Mouse (Mus musculus) heart, embryonic 11.5 days (tissue): ENCODE data around the gene Tubb5. TPM values are rescaled to one million over a fixed set of nuclear protein-coding genes. Genes with fewer than 3 reads are reported as not detected.

Experiments used
- ATAC-seq: fragments of 200-750 bp; cut with Nextera tagmentation; replicated peaks from 2 replicates; pipeline ENCODE4 v1.8.0; 2017; ENCODE audit warnings: moderate library complexity; ENCODE audit not compliant: insufficient number of reproducible peaks, low FRiP score, low TSS enrichment
- H3K27ac ChIP-seq: fragments of 300-500 bp; sonication (generic); 2 replicates; pipeline ENCODE4 v1.5.1; 2014; ENCODE audit warnings: mild to moderate bottlenecking, low read depth, low read length
- H3K27me3 ChIP-seq: fragments of 300-500 bp; sonication (generic); 2 replicates; pipeline ENCODE4 v1.6.1; 2014; ENCODE audit warnings: mild to moderate bottlenecking, low read length, mixed read lengths; ENCODE audit not compliant: control insufficient read depth, insufficient read depth
- H3K36me3 ChIP-seq: fragments of 300-500 bp; sonication (generic); 2 replicates; pipeline ENCODE4 v1.6.1; 2014; ENCODE audit warnings: mild to moderate bottlenecking, low read length, moderate library complexity, mixed read lengths; ENCODE audit not compliant: control insufficient read depth, insufficient read depth
- H3K4me1 ChIP-seq: fragments of 300-500 bp; sonication (generic); 2 replicates; pipeline ENCODE4 v1.6.1; 2014; ENCODE audit warnings: low read length; ENCODE audit not compliant: control insufficient read depth, insufficient read depth
- H3K4me2 ChIP-seq: fragments of 300-500 bp; sonication (generic); 2 replicates; pipeline ENCODE4 v1.6.1; 2014; ENCODE audit warnings: mild to moderate bottlenecking, moderate library complexity
- H3K4me3 ChIP-seq: fragments of 300-500 bp; sonication (generic); 2 replicates; pipeline ENCODE4 v1.5.1; 2014; ENCODE audit warnings: low read depth, low read length
- H3K9ac ChIP-seq: fragments of 300-500 bp; sonication (generic); 2 replicates; pipeline ENCODE4 v1.6.1; 2014; ENCODE audit warnings: mild to moderate bottlenecking, low read depth, low read length, moderate library complexity
- H3K9me3 ChIP-seq: fragments of 300-500 bp; sonication (generic); replicated peaks from 2 replicates; pipeline ENCODE4 v1.6.1; 2016; ENCODE audit warnings: low read length; ENCODE audit not compliant: control insufficient read depth
- WGBS: fragments of 180-500 bp; shearing (Covaris S2); extraction: QIAGEN DNeasy Blood & Tissue Kit; methylation state at CpG from one replicate; pipeline ENCODE4 v1.1.7; 2014; ENCODE audit not compliant: insufficient replicate concordance; 5-methylcytosine and 5-hydroxymethylcytosine counted together
- polyA plus RNA-seq: library from polyadenylated mRNA; unstranded; fragments of >200 nt; fragmentation: Nextera tagmentation; extraction: Ambion mirVana; gene quantifications from 2 replicates; pipeline ENCODE4 v1.2.1, GENCODE M21; 2014

Gene Tubb5
- polyA plus RNA-seq, 1 experiment from 2014 or later = 931 TPM

DNA sequence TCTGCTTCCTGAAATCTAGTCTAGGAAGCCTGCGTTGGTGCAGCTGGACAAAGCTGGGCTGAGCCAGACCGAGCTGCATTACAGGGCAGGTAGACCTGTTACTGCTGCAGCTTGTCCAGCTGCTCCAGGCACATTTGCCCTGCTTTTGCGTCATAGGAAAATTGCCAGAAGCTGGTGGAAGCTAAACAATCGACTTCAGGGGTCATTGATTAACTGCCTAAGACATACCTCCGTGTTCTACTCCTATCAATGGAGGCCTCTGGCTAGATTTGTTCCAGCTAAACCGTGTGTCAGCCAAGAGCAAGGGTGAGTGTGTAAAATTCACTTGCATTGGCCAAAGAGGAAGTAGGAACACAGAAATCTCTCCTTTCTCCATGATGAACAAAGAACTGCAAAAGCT, 23.4 kb downstream of the Tubb5 start:
- Histone ChIP-seq H3K36me3 (no peaks in the 10 kb centered on the region), H3K9me3 (no peaks in the 10 kb centered on the region), H3K27me3 (no peaks in the 10 kb centered on the region), H3K4me2 (no peak overlapping the region), H3K4me1 (peaks cover 38% of the 10 kb centered on the region), H3K27ac (peak overlapping the region; percentile 58; the same call in 1 of the 2 replicates), H3K9ac (no peak overlapping the region), H3K4me3 (no peak overlapping the region)
- ATAC-seq = no peak
- WGBS = 62% methylated on average over 6 of the region's 6 CpGs

GRCm38 (mm10) chr17:35813653-35814052, 24.5 kb downstream of the Tubb5 start:
- no peaks in the 10 kb centered on the region for H3K36me3 ChIP-seq
- H3K4me1 ChIP-seq = peaks cover 38% of the 10 kb centered on the region
- 0 out of 2 replicates have a peak, but pooled peaks have one; percentile 20 for ATAC-seq
- H3K9me3 ChIP-seq = no peaks in the 10 kb centered on the region
- H3K4me3 ChIP-seq = no peak overlapping the region
- 79% methylated on average over 7 of the region's 7 CpGs for WGBS
- no peaks in the 10 kb centered on the region for H3K27me3 ChIP-seq
- 0 out of 2 replicates have a peak overlapping the region, but pooled peaks have one; percentile 12 for H3K9ac ChIP-seq
- H3K27ac ChIP-seq = peak overlapping the region; percentile 87
- H3K4me2 ChIP-seq = no peak overlapping the region

DNA sequence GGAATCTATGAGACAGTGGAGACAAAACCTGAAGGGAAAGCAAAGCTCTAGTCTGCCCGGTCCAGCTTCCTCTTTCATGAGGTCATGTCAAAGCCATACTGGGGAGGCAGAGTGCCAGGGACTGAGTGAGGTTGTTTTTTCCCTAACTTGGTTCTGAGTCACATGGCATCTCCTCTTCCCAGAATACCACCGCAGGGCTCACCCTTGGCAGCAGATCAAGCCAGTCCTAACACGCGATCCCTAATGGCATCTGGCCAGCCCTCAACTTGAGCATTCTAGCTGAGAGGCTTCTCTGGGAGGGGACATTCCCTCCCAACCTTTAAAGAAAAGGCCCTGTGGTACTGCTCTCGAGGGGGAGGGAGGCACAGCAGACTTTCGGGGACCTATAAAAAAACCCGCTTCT, 24.9 kb downstream of the Tubb5 start:
- no peak overlapping the region for H3K4me2 ChIP-seq
- H3K9me3 ChIP-seq = no peaks in the 10 kb centered on the region
- no peak overlapping the region for H3K4me3 ChIP-seq
- no peaks in the 10 kb centered on the region for H3K27me3 ChIP-seq
- 43% methylated on average over 7 of the region's 7 CpGs for WGBS
- 0 out of 2 replicates have a peak overlapping the region, but pooled peaks have one; percentile 18 for H3K9ac ChIP-seq
- H3K36me3 ChIP-seq = no peaks in the 10 kb centered on the region
- peak overlapping the region; percentile 87 for H3K27ac ChIP-seq
- H3K4me1 ChIP-seq = peaks cover 38% of the 10 kb centered on the region
- peak; percentile 72 for ATAC-seq

GRCm38 (mm10) chr17:35812736-35813135, 25.4 kb downstream of the Tubb5 start:
- peaks cover 38% of the 10 kb centered on the region for H3K4me1 ChIP-seq
- 0 out of 2 replicates have a peak overlapping the region, but pooled peaks have one; percentile 18 for H3K9ac ChIP-seq
- H3K27me3 ChIP-seq = no peaks in the 10 kb centered on the region
- H3K27ac ChIP-seq = peak overlapping the region; percentile 87
- no peaks in the 10 kb centered on the region for H3K9me3 ChIP-seq
- H3K4me3 ChIP-seq = no peak overlapping the region
- 65% methylated on average over 6 of the region's 6 CpGs for WGBS
- H3K36me3 ChIP-seq = no peaks in the 10 kb centered on the region
- H3K4me2 ChIP-seq = no peak overlapping the region
- 0 out of 2 replicates have a peak, but pooled peaks have one; percentile 16 for ATAC-seq

- no peaks in the 10 kb centered on the region for H3K9me3 ChIP-seq
- no peaks in the 10 kb centered on the region for H3K36me3 ChIP-seq
- no peak overlapping the region for H3K4me3 ChIP-seq
- WGBS = 78% methylated on average over 5 of the region's 5 CpGs
- H3K27ac ChIP-seq = peak overlapping the region; percentile 87
- H3K4me2 ChIP-seq = no peak overlapping the region
- no peaks in the 10 kb centered on the region for H3K27me3 ChIP-seq
- H3K4me1 ChIP-seq = peaks cover 38% of the 10 kb centered on the region
- no peak for ATAC-seq
- no peak overlapping the region for H3K9ac ChIP-seq
Measured at GRCm38 (mm10) chr17:35812307-35812706, 25.8 kb downstream of the Tubb5 start.

DNA sequence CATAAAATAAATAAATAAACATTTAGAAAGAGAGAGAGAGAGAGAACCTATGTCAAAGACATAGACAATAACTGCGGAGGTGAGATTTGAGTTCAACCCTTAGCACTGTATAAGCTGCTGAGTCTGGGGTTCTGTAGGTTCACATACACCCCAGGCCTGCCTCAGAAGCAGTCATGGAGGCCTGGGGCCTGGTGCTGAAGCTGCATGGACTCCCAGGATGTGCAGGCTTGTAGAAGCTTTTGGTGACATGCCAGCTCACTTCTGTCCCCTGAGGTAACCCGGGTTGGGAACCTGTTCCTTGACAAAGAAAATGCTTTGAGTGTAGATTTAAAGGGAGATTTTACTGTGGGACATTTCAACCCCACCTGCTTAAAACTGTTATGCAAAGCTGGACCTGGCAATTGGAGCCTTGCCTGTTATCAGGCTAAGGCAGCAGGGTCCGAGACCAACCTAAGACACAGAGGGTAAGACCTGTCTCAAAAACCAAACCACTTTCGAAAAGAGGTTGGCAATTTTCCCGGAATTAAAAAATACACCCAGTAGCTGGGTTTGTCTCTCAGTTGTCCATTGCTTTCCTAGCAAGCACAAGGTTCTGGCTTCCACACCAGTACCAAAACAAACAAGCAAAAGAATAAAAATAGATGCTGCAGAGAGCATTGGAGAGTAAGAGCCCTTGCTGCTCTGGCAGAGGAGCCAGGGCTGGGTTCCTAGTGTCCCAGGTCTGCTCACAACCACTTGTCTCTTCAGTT, 27.0 kb downstream of the Tubb5 start:
- H3K4me2 ChIP-seq = no peak overlapping the region
- H3K27ac ChIP-seq = no peak overlapping the region
- no peaks in the 10 kb centered on the region for H3K27me3 ChIP-seq
- H3K9me3 ChIP-seq = no peaks in the 10 kb centered on the region
- no peak overlapping the region for H3K9ac ChIP-seq
- no peaks in the 10 kb centered on the region for H3K36me3 ChIP-seq
- peaks cover 29% of the 10 kb centered on the region for H3K4me1 ChIP-seq
- no peak for ATAC-seq
- WGBS = 72% methylated on average over 5 of the region's 5 CpGs
- H3K4me3 ChIP-seq = no peak overlapping the region

DNA sequence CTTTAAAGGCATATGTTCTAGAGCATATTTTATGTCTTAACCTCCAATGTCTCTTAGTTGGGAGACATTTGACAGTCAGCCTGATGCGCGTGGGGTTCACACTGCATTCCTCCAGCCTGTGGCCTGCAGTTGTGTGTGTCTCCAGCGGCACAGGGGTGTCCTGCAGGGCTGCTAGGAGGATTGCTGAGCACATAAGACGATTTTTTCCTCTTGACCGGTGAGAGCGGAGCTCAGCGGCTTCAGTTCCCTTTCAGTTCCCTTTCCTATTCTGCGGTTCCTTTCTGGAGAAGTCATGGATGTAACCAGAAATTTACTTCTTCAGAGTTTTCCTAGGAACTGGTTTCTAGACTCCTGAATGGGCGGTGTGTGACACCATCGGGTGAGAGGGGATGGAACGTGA, 28.7 kb downstream of the Tubb5 start:
- Histone ChIP-seq H3K27ac (no peak overlapping the region), H3K4me2 (no peak overlapping the region), H3K9me3 (no peaks in the 10 kb centered on the region), H3K4me3 (no peak overlapping the region), H3K4me1 (peaks cover 13% of the 10 kb centered on the region), H3K9ac (no peak overlapping the region), H3K27me3 (no peaks in the 10 kb centered on the region), H3K36me3 (no peaks in the 10 kb centered on the region)
- ATAC-seq = no peak
- 81% methylated on average over 11 of the region's 11 CpGs for WGBS

GRCm38 (mm10) chr17:35808073-35808472, 30.0 kb downstream of the Tubb5 start:
- WGBS = 69% methylated on average over 9 of the region's 9 CpGs
- no peak for ATAC-seq
- Histone ChIP-seq H3K9me3 (no peaks in the 10 kb centered on the region), H3K4me2 (no peak overlapping the region), H3K4me3 (no peak overlapping the region), H3K9ac (no peak overlapping the region), H3K4me1 (peaks cover 5% of the 10 kb centered on the region; the same call in 1 of the 2 replicates), H3K36me3 (no peaks in the 10 kb centered on the region), H3K27ac (no peak overlapping the region), H3K27me3 (no peaks in the 10 kb centered on the region)
